Mouse (Mus musculus): ENCODE data around the gene Ate1. TPM values are rescaled to one million over a fixed set of nuclear protein-coding genes. Genes with fewer than 3 reads are reported as not detected.

Ate1 gene
- polyA plus RNA-seq (2012; rRNA removed): 17.9 and 30.2 TPM in 2 replicates

DNA sequence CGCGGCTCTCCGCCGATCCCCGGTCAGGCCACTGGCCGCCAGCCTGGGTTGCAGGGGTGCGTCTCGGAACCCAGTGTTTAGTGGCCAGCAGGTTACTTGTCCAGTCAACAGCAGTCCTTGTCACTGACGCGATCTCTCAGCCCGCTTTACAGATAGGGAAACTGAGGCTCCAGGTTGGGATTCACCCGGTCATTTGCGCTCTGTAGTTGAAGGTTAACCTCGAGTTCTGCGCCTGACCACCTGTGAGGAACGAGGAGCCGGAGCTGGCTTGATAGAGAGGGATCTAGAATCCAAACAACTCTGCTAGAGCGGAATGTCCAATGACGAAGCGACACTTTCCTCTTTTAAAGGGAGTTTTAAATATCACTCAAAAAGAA lies at the start of gene Ate1:
Gene Ate1, minus strand, starts transcription at position 321 of the 377 bp plus-strand sequence.
- no peak for DNase-seq (ENCODE audit: low read depth)
- TF ChIP-seq CTCF (IDR thresholded peaks at IDR 0.05; ENCODE audit: borderline replicate concordance, extremely low read depth, insufficient read depth, insufficient read length) (no peak), POLR2A (IDR thresholded peaks at IDR 0.05; ENCODE audit: borderline replicate concordance, extremely low read depth, insufficient read depth, insufficient read length, poor library complexity, severe bottlenecking) (no peak)

DNA sequence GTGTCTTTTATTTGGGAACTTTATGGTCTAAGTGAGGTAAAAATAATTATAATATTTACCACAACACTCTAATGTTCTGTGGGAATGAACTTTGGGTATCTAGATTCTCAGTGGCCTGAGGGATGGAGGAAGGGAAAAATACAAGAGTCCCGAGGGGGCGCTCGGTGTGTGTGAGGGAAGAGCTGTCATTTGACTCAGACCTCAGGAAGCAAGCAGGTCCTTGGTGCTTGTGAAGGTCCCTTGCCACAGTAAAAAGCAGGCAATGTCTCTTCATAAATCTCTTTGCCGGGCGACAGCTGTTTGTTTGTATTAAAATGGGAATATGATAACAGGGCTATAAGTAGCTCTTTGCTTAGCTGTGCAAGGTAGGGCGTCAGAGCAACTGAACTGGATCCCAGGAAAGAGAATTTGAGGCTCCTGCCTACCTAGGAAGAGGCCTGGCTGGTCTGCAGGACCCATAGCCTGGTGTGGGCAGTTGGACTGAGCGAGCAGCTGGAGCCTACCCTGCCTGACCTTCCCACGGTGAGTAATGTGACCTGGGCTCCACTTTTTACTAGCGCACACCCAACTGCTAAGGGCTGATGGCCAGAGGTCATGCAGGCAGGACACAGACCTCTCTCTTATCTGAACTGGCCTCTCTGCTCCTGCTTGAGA lies 48.7 kb upstream of the Ate1 start:
- TF ChIP-seq POLR2A (IDR thresholded peaks at IDR 0.05; ENCODE audit: borderline replicate concordance, extremely low read depth, insufficient read depth, insufficient read length, poor library complexity, severe bottlenecking): no peak
- TF ChIP-seq CTCF (IDR thresholded peaks at IDR 0.05; ENCODE audit: borderline replicate concordance, extremely low read depth, insufficient read depth, insufficient read length): no peak
- DNase-seq (ENCODE audit: low read depth): no peak

DNA sequence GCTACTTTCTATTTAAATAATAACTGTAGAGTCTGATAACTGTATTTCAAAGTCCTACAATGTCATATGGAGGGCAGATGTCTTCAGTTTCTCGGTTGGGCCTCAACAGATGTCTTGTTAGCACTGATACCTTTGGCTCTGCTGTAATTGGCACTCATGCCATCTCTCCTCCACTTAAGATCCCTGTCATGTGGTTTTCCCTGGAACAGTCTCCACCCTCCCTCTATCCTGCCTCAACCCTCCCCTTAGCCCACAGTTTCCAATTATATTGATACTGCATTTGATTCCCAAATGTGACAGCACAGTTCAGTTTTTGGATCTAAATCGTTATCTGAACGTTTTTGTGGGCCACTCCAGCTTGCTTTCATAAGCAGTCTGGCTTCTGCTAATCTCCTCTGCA lies 44.4 kb upstream of the Ate1 start:
- TF ChIP-seq POLR2A (IDR thresholded peaks at IDR 0.05; ENCODE audit: borderline replicate concordance, extremely low read depth, insufficient read depth, insufficient read length, poor library complexity, severe bottlenecking): no peak
- no peak for TF ChIP-seq CTCF (IDR thresholded peaks at IDR 0.05; ENCODE audit: borderline replicate concordance, extremely low read depth, insufficient read depth, insufficient read length)
- DNase-seq (ENCODE audit: low read depth): peak; percentile 65

DNA sequence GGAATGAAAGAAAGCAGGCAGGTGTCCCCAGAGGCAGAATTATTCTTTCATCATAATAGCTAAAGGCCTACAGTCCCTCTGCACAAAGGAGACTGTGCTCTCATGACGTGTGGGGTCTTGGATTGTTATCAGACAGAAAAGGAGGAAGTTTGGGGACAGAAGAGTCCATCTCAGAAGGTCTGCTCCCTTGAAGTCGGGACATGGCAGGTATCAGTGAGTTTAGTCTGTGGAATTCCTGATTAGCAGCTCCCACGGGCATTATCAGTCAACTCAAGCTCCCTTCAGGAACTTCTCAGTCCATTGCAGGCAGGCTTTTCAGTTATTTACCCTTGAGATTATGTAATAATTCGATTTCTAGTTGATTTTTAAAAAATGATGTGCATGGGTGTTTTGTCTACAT lies 43.7 kb upstream of the Ate1 start:
- TF ChIP-seq CTCF (IDR thresholded peaks at IDR 0.05; ENCODE audit: borderline replicate concordance, extremely low read depth, insufficient read depth, insufficient read length): no peak
- no peak for TF ChIP-seq POLR2A (IDR thresholded peaks at IDR 0.05; ENCODE audit: borderline replicate concordance, extremely low read depth, insufficient read depth, insufficient read length, poor library complexity, severe bottlenecking)
- DNase-seq (ENCODE audit: low read depth): no peak

DNA sequence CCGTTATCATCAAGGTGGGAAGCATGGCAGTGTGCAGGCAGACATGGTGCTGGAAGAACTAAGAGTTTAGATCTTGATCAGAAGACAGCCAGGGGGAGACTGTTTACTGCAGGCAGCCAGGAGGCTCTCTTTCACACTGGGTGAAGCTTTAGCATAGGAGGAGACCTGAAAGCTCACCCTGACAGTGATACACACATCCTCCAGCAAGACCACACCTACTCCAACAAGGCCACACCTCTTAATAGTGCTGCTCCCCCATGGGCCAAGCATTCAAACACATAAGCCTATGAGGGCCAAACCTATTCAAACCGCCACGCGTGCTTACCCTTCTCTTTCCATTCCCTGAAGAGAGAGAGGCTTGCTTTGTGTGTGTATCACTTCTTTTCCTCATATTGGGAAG lies 43.1 kb upstream of the Ate1 start:
- TF ChIP-seq CTCF (IDR thresholded peaks at IDR 0.05; ENCODE audit: borderline replicate concordance, extremely low read depth, insufficient read depth, insufficient read length) (no peak), POLR2A (IDR thresholded peaks at IDR 0.05; ENCODE audit: borderline replicate concordance, extremely low read depth, insufficient read depth, insufficient read length, poor library complexity, severe bottlenecking) (no peak)
- DNase-seq (ENCODE audit: low read depth): no peak

DNA sequence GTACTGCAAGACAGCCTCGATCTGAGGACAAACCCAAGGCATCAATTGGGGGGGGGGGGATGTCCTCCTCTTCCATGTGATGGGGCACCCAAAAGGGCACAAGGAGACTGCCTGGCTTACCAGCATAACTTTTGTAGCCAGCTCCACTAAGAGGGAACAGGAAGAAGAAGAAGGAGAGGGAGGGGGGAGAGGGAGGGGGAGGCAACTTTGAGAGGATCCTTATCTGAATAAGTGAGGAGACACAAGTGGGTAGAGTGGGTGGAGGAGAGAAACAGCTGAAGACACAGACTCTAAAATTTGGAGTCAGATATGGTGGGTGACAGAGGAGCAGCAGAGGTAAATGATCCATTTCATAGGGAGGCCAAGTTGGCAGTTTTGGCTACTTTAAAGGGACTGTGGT lies 40.8 kb upstream of the Ate1 start:
- no peak for TF ChIP-seq POLR2A (IDR thresholded peaks at IDR 0.05; ENCODE audit: borderline replicate concordance, extremely low read depth, insufficient read depth, insufficient read length, poor library complexity, severe bottlenecking)
- TF ChIP-seq CTCF (IDR thresholded peaks at IDR 0.05; ENCODE audit: borderline replicate concordance, extremely low read depth, insufficient read depth, insufficient read length): no peak
- no peak for DNase-seq (ENCODE audit: low read depth)

DNA sequence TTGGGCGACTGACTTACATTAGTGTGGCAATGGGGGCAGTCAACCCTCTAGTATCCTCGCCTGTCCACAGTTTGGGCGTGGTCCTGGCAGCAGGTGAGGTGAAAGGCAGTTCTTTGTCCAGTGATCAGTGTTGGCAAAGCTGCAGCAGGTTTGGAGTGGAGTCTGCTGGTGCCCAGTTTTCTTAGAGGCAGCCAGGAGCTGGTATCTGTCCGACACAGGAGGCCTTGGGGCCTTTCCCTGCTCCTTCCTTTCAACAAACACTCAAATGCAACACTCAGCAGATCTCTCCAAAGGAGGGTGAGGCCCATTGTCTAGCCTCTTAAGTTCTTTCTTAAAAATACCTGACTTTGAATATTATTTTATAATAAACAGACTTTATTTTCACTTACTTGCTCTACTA lies 38.4 kb upstream of the Ate1 start:
- TF ChIP-seq CTCF (IDR thresholded peaks at IDR 0.05; ENCODE audit: borderline replicate concordance, extremely low read depth, insufficient read depth, insufficient read length) (no peak), POLR2A (IDR thresholded peaks at IDR 0.05; ENCODE audit: borderline replicate concordance, extremely low read depth, insufficient read depth, insufficient read length, poor library complexity, severe bottlenecking) (no peak)
- DNase-seq (ENCODE audit: low read depth): no peak

DNA sequence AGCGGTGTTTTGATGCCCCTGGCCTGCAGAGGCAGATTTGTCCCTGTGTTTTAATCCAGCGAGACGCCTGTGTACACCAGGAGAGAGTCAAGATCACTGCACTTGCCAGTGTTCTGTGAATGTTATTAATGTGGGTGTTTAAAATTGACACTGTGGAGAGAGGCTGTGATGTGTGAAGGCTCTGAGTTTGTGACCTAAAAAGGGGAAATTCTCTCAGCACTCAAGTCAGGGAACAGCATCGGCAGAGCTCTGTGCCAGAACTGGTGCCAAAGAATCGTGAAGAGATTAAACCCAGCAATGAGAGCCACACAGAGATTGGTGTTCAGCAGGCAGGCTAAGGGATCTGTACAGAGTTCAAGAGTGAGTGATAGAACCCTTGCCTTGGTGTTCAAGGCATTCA lies 35.4 kb upstream of the Ate1 start:
- TF ChIP-seq CTCF (IDR thresholded peaks at IDR 0.05; ENCODE audit: borderline replicate concordance, extremely low read depth, insufficient read depth, insufficient read length) (no peak), POLR2A (IDR thresholded peaks at IDR 0.05; ENCODE audit: borderline replicate concordance, extremely low read depth, insufficient read depth, insufficient read length, poor library complexity, severe bottlenecking) (no peak)
- DNase-seq (ENCODE audit: low read depth): peak; percentile 48

DNA sequence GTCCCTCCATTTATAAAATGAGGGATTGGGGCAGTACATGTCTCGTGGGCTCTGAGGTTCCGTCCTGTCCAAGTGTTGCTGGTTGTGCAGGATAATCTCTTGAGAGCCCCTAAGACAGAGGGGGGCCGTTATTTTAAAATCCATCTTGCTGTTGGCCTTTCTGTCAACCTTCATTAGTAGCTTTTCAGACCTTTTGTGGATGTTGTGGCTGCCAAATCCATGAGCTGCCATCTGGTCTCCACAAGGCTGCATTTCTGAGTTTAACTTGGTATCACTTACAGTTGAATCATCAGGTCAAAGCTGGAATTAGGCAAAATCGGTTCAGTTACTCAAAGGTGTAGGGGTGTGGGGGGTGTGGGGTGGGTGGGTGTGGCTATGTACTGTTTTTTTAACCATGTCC lies 33.2 kb upstream of the Ate1 start:
- TF ChIP-seq POLR2A (IDR thresholded peaks at IDR 0.05; ENCODE audit: borderline replicate concordance, extremely low read depth, insufficient read depth, insufficient read length, poor library complexity, severe bottlenecking) (no peak), CTCF (IDR thresholded peaks at IDR 0.05; ENCODE audit: borderline replicate concordance, extremely low read depth, insufficient read depth, insufficient read length) (no peak)
- DNase-seq (ENCODE audit: low read depth): peak; percentile 70

DNA sequence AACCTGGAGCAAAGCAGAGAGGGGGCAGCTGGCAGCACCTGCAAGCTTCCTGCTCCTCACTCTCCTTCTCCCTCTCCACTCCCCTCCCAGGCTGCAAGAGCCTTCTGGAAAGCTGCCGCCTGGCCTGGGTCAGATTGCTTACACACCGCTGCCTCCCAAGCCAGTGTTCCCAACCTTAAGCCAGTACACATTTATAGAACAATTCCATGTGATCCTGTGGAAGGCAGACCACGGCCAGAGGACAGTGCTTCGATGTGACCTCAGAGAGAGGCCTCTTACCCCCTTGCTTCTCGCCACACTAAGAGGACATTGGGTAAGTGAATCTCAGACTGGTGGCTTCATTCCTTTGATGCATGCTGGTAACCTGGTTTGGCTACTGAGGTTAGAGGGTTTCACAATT lies 32.6 kb upstream of the Ate1 start:
- TF ChIP-seq CTCF (IDR thresholded peaks at IDR 0.05; ENCODE audit: borderline replicate concordance, extremely low read depth, insufficient read depth, insufficient read length): no peak
- no peak for TF ChIP-seq POLR2A (IDR thresholded peaks at IDR 0.05; ENCODE audit: borderline replicate concordance, extremely low read depth, insufficient read depth, insufficient read length, poor library complexity, severe bottlenecking)
- peak; percentile 66 for DNase-seq (ENCODE audit: low read depth)

DNA sequence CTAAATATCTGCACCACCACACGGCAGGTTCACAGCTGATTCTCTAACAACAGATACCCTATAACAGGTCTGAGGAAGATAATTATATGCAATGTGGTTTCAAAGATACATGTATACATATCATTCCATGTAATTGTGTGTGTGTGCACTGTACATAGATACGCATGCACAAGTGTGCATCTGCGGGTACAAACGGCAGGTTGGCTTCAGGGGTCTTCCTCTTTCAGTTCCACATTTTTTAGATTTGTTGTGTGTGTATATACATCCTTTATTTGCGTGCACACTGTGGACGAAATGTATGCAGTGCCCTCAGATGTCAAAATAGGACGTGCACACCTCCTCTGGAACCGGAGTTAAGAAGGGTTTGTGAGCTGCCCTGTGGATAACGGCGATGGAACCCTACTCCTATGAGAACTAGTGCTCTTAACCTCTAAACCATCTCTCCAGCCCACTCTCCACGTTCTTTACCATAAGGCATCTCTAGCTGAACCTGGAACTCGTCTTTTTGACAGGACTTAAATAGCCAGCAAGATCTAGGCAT lies 27.5 kb upstream of the Ate1 start:
- DNase-seq (ENCODE audit: low read depth): no peak
- TF ChIP-seq CTCF (IDR thresholded peaks at IDR 0.05; ENCODE audit: borderline replicate concordance, extremely low read depth, insufficient read depth, insufficient read length): no peak
- no peak for TF ChIP-seq POLR2A (IDR thresholded peaks at IDR 0.05; ENCODE audit: borderline replicate concordance, extremely low read depth, insufficient read depth, insufficient read length, poor library complexity, severe bottlenecking)

DNA sequence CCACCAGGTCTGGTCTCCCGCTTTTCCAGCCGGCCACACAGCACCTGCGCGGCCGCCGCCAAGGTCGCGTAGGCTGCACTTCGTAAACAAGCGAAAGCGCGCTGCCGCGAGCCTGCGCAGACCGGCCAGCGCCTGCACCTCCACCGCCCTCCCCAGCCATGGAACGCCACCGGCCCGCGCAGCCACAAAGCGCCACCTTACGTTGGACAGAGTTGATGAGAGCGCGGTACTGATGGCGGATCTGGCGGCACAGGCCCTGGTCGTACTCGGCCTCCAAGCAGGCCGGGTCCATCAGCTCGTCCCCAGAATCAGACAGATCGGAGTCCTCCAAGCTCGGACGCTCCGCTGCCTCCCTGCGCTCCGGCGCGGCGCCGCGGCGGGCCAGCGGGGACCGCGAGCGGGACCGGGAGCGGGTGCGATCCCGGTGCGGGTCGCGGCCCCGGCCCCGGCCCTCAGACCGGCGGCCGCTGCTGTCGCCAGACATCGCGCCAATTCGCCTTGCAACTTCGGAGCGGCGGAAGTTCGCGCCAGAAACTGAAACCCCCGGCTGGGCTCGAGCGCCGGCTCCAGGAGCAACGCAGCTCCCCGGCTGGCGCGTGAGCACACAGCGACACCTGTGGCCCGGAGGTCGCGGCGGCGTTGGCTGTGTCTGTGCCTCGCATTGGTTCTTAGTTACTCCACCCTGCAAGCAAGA lies 26.8 kb upstream of the Ate1 start:
- DNase-seq (ENCODE audit: low read depth): peak; percentile 97
- TF ChIP-seq POLR2A (IDR thresholded peaks at IDR 0.05; ENCODE audit: borderline replicate concordance, extremely low read depth, insufficient read depth, insufficient read length, poor library complexity, severe bottlenecking): peak; percentile 64; the same call in 1 of the 2 replicates
- TF ChIP-seq CTCF (IDR thresholded peaks at IDR 0.05; ENCODE audit: borderline replicate concordance, extremely low read depth, insufficient read depth, insufficient read length): peak; percentile 86

Data from brain, embryonic 14.5 days (tissue).